Mouse (Mus musculus) left cerebral cortex, adult 8-10 months (tissue): ENCODE results near the gene Psme4. TPM values are rescaled to one million over a fixed set of nuclear protein-coding genes. Genes with fewer than 3 reads are reported as not detected.

Experiments used
- DNase-seq, 2 experiments: peaks; one replicate each; pipeline ENCODE4 v3.0.0; 2022; ENCODE audit warnings: low spot score in 2 of 2
- total RNA-seq, 4 experiments: library from RNA; stranded (reverse); gene quantifications; 2 replicates each; pipeline ENCODE4 v1.2.4; 2022

Gene Psme4
- total RNA-seq, 4 experiments from 2014 or later: 43.8 to 53.8 (median 47.3) TPM

DNA sequence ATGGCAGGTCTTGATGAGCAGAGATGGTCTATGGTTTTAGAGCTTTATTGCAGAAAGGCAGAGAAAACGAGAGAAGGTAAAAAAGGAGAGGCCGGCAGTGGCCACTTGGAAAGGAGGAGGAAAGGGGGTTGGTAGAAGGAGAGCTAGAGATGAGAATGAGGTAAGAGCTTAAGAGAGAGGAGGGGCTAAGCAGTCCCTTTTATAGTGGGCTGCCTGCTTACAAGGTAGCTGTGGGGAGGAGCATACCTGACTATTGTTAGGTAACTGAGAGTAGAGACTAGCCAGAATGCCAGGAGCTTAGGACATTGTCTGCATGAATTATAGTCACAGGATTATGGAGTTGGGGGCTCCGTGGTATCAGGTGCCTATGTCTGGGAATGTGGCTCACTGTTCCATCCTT is 14.0 kb downstream of the Psme4 start:
- DNase-seq: no peak

DNA sequence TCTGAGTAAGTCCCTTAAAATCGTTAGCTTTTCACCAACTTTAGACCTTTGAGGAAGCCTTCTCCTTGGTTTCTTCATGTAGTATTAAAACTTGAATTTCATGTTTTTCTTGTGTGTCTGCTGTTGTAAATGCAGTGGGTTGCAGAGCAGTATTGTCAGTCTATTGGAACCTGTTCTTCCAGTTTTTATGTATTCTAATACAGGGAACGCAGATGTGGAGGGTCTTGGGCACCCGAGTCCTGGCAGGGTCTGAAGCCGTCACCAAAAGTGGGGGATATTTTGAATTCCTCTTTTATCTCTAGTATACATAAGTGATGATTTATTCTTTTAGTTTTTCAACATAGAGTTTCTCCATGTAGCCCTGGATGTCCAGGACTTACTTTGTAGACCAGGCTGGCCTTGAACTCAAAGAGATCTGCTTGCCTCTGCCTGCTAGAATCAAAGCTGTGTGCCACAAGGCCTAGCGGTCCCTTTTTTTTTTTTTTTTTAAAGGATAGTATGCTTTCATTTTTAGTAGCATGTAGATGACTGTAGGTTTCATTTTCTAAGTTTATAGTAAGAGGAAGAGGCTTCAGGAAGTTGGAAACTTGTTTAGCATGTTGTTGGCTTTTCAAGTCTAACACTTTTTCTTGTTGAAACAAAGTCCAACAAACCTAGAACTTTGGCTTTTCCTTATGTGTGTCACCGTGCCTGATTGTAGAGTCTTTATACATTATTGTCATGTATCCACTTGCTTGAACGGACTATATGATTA is 14.9 kb downstream of the Psme4 start:
- DNase-seq: no peak

DNA sequence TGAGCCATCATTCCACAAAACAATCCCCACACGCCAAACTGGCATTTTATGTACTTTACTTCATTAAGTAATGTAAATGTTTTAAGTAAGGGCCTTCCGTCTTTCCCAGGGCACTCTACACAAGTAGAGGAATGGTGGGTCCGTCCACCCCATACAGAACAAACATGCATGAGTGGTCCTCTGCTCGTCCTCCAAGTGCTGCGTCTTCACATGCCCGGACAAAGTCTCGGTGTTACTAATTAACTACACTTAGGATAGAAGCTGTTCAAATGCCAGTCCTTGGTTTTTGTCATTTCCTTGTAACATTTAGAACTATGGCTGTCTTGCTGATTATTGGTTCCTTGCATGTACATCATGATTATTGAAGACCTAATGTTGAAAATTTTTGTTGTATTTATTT is 21.2 kb downstream of the Psme4 start:
- no peak for DNase-seq

DNA sequence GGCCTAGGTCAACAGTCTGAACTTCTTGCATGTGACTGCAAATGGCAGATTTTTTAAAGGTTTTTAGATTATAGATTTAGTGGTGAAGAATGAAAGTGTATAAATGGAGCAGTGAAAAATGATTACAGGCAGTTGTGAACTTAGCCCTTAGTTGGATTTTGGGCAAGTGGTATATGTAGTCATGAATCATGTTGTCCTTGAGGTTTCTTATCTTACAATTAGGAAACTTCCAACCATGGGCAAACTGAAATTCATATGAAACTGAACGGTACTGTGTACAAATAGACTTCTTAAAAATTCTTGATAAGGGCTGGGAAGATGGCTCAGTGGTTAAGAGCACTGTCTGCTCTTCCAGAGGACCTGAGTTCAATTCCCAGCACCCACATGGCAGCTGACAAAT is 22.2 kb downstream of the Psme4 start:
- no peak for DNase-seq

DNA sequence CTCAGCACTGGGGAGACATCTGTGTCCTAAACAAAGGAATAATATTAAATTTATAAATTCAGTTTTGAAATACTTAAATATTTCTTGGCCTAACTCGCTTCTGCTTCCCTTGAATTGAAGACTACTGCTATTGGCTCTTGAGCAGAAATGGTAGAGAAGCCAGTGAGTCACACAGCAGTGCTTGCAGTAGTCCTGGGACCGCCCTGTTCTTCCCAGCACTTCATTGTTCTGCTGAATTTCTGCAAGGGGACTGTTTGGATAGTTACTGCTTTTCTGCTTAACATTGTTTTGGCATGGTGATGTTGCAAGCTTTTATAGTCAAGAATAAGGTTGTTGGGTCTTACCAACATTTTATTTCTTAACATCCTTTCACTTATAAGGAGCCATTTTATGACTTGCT is 25.7 kb downstream of the Psme4 start:
- DNase-seq: no peak

DNA sequence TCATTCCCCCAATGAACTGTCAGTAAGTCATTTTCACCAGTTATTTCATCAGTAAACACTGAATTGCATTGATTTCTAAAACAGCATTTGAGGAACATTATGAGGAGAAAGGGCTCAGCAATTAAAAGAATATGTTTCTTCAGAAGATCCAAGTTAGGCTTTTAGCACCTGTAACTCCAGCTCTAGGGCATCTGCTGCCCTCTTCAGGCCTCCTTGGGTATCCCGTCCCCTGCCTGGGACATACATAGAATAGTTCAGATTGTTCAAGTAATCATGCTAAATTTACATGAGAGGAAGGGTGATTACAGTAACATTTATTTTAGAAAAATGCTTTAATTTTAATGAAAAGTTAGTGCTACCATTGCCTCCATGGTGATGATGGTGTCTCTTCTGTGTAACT is 28.0 kb downstream of the Psme4 start:
- DNase-seq: no peak

DNA sequence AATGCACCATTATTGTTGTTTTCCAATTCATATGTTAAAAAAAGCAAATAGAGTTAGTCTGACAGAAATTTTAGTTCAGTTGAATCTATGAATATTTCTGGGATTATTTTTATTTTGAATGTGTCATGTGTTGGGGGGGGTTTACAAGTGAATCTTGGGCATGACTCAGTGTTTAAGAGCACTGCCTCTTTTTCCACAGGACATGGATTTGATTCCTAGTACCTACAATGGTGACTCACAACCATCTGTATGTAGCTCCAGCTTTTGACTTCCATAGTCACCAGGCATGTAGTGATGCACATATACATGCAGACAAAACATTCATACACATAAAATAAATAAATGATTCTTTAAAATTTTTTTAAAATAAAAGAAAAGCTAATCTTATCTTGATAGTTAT is 28.6 kb downstream of the Psme4 start:
- no peak for DNase-seq

DNA sequence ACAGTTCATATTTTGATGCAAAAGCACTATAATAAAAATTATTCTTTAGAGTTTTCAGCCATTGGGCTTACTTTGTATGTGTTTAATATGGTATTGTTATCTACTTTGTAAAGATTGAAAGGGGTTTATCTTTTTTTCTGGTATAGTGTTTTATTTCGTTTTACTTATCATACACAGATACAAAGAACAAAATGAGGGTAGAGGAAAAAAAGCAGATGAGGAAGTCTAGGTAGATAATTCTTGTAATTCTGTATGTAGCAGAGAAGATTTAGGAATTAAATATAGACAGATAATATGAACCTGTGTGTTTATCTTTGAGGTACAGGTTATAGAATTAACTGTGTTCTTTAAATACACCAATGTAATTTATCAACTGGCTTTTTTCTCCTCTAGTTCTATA is 30.9 kb downstream of the Psme4 start:
- DNase-seq: no peak

DNA sequence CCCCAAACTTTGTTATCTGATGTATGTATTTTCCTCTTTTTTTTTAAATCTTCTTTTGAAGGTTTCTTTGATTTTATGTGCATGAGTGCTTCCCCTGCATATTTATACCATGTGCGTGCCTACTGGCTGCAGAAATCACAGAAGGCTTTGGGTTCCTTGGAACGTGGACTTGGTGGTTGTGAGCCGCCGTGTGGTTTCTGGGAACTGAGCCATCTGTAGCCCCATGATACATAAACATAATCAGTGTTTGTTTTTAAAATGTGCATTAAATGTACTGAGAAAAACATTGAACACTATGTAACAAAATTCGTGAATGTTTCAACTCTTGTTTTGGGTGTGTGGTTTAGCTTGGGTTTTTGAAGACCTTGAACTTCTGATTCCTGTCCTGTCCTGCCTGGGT is 49.6 kb downstream of the Psme4 start:
- DNase-seq: no peak

DNA sequence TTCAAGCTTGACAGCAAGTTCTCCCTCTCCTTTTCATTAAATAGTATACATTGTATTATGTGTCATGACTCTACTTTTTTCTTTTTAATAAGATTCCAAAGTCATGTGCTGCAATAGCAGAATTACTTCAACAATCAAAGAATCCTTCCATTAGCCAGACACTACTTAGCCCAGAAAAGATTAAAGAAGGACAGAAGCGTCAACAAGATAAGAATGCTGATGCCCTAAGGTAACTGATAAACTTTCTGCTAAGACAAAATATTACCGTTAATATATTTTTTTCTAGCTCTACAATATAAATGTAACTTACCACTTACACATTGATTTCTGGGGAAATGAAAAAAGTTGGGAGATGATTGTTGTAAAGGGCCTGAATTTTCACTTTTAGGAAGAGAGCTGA is 67.3 kb downstream of the Psme4 start:
- no peak for DNase-seq

DNA sequence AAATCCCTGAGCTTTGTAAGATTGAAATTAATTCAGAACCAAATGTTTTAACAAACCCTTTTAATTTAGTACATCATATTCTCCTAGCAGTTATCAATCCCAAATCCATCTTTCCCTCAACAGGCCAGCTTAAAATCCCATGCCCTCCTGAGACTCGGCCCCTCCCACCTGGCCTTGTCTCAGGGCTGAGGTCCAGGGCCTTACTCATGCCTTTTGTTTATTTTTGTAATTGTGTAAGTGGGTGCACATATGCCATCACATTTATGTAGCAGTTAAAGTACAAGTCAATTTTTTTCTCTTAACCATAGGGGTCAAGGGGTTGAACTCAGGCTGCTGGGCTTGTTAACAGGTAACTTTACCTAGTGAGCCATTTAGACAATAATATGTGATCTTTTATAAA is 72.8 kb downstream of the Psme4 start:
- no peak for DNase-seq

DNA sequence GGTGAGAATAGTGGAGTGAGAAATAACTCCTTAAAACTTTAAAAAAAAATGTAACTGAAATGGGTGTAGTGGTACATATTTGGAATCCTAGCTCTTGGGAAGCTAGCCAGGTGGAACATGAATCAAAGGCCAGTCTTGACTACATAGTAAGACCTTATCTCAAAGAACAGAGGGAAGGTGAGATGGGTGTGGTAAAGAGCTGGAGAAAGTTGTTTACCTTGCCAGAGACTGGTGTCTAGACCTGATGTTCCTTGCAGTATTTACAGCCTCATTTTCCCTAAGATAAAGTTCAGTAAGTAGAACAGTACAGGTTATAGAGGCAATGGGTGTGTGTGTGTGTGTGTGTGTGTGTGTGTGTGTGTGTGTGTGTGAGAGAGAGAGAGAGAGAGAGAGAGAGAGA is 100.9 kb downstream of the Psme4 start:
- no peak for DNase-seq

DNA sequence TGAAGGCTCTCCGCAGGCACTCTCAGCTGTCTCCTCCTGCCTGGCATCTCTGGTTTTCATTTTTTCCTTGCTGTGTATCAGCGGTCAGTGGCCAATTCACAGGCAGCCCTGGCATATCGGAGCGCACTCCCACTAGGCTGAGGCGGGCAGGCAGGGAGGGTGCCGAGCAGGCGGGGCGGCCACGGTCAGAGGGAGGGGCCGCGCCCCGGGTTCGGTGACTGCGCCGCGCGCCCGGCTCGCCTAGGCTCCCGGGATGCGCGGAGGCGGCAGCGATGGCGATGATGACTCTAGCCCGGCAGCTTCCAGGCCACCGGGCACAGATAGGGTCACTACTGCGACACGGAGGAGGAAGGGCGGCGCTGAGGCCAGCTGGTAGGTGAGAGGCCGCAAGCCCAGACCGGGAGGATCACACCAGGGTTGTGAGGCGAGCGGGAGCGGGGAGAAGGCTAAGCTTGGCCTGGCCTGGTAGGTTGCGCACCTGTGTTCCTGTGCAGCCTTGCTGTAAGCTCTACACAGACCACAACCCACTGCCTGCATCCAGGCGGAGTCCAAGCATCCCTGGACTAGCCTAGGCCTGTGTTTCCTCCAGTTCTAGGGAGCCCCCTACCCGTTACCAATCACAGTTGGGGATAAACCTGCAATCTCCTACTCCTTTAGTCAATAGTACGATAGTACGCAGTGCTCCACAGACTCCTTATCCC is 113.8 kb downstream of the Psme4 start, which contains the start of the genes Gpr75 and Asb3:
Gpr75 (plus strand) TSS at position 188 of the 701 bp plus-strand sequence.
Asb3 (plus strand) TSS at position 246 of the 701 bp plus-strand sequence.
- peak; percentile 54 to 63 for DNase-seq

DNA sequence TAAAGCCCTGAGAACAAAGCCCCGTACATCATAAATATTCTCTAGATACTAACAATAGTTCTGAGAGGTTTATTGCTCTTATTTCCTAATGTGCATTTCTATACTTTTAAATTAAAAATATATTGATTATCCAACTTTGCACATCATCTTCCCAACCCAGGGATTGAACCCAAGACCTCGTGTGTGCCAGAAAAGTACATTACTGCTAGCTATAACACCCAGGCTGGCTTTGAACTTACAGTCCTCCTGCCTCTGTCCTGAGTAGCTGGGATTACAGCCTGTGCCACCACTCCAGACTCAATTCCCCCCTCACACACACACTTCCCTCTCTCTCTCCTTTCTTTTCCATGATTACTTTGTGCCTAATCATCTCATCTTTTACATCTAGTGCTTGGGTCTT is 116.6 kb downstream of the Psme4 start:
- no peak for DNase-seq

DNA sequence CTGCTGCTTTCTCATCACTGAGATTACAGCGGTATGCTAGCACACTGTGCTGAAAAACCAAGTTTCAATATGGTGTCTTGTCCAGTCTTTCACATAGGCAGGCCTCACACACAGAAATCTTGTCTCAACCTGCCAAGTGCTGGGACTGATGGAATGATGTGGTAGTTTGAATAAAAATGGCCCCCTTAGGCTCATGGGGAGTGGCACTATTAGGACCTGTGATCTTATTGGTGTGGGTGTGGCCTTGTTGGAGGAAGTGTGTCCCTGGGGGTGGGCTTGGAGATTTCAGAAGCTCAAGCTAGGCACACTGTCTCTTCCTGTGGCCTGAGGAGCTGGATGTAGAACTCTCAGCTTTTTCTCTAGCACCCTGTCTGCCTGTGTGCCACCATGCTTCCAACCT is 124.7 kb downstream of the Psme4 start:
- no peak for DNase-seq

DNA sequence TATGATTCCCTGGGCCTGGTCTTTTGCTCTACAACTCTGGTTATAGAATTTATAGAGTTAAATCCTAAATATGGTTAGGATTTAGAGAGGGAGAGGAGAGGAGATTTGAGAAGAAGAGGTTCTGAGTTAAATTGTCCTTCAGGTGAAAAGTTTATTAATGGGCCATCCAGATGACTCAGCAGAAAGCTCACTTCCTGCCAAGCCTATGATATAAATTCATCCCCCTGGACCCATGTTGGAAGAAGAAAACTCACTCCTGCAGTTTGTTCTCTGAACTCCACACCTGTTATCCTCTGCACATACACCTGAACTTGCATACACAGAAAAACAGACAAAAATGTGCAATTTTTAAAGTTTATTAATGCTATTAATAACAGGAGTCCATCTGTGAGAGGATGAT is 127.8 kb downstream of the Psme4 start:
- no peak for DNase-seq

DNA sequence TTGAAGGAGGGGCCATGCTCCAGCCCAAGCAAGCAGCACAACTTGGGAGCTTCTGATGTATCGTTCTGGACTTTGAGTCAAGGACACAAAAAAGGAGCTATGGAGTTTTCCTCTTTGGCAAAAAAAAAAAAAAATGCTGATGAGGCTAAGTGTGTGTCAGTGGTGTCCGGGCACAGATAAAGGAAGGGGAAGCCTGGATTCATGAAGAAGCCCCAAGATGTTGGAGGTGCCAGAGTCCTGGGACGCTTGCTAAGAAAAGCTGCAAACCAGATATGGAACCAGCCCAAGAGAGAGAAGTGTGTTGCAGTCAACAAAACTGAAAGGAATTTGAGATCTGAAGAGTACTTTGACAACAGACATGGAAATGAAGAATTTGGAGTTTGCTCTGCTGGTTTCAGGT is 140.8 kb downstream of the Psme4 start:
- no peak for DNase-seq

DNA sequence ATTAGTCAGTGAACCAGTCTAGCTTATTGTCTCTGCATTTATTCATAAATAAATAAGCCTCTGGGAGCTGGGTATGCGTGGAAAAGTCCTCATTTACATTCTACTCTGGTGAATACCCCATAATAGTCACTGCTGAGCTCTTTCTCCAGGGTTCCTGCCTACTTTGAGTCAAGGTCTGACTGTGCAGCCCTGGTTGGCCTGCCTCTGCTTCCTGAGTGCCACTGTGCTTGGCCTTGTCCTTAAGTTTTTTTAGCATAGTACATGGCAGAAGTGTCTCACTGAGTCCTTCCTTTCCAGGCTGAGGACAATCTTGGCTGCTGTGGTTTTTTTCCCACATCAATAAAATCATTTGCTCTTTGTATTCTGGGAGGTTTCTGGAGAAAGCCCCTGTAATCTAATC is 149.1 kb downstream of the Psme4 start:
- no peak for DNase-seq

DNA sequence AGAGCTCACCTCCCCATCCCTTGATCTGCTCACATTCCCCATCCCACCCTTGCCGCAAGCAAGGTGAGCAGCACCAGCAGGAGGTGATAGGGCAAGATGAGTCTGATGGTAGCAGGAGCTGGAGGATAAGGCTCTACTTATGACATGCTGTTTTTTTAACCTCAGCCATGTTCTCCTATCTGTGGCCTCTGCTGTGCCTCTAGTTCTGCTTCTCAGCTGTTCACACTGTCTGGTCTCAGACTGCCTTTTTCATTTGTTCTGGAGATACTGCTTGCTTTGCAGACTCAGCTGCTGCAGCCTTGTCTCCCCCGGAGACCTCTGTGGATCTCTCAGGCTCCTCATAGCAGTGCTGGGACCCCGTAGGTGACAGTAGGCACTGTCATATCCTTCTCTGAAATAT is 151.8 kb downstream of the Psme4 start:
- no peak for DNase-seq

DNA sequence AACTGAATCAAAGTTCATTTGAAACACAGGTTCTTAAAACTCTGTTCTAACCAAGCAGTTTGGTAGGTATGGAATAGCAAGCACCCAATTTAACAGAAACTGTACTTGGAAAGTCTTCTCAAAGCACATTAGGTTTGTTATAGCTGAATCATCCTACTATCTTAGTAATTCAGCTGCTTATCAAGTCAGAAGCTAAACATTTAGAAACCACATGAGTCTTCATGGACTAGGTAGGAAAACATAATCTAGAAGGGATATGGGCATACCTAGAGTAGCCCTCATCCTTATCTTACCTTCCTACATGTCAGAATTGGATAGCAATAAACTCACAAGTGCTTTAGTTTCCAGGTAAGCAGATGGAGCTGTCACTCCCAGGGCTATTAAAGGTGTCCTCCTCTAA is 156.6 kb downstream of the Psme4 start:
- DNase-seq: no peak

DNA sequence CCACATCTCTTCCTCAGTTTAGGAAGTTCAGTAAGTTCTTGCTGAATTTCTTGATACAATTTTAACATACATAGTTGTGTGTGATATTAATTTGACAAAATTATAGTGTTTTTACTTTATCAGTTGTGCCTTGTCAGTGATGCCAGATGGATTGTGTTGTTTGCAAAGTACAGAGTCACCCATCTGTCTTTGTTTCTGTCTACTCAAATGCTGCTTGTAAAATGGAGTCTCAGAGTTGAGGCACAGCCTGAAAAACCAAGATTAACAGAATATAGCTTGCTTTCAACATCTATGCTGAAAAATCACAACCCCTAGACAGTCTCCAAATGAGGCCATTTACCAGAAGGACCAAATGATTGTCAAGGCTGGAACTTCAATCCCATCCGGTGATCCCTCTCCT is 157.0 kb downstream of the Psme4 start:
- no peak for DNase-seq
